Mouse (Mus musculus): Measurements from ENCODE around the gene H2al1f. TPM values are rescaled to one million over a fixed set of nuclear protein-coding genes. Genes with fewer than 3 reads are reported as not detected.
"Not testable (repeated sequence)": the region's sequence is repeated elsewhere in the genome, so short reads cannot be mapped to it uniquely, and the experiment has no call there.

Gene H2al1f
- polyA plus RNA-seq, 1 experiment from 2014 or later = not detected

- not testable (repeated sequence) for H3K27ac ChIP-seq (replicated peaks); H3K4me2 ChIP-seq; ATAC-seq (ENCODE audit: extremely low read depth, insufficient number of reproducible peaks, low FRiP score, low TSS enrichment); H3K27me3 ChIP-seq (replicated peaks); H3K9me3 ChIP-seq; H3K9ac ChIP-seq; H3K4me1 ChIP-seq; H3K4me3 ChIP-seq; H3K36me3 ChIP-seq
- WGBS = no CpG with 5 or more reads among the region's 3 CpGs
Measured at GRCm38 (mm10) chrX:11311634-11312033, 3.3 kb upstream of the H2al1f start, which contains the start of gene H2al1e. TSS of gene H2al1e (plus strand) at chrX:11311934.

GRCm38 (mm10) chrX:11317956-11318355 is 3.0 kb downstream of the H2al1f start, which contains the start of gene H2al1g:
TSS of gene H2al1g (plus strand) at chrX:11318256.
- not testable (repeated sequence) for H3K27me3 ChIP-seq (replicated peaks); H3K4me3 ChIP-seq; H3K4me1 ChIP-seq; H3K4me2 ChIP-seq; H3K9me3 ChIP-seq; H3K36me3 ChIP-seq; H3K27ac ChIP-seq (replicated peaks); H3K9ac ChIP-seq; ATAC-seq (ENCODE audit: extremely low read depth, insufficient number of reproducible peaks, low FRiP score, low TSS enrichment)
- WGBS = no CpG with 5 or more reads among the region's 3 CpGs

- not testable (repeated sequence) for H3K9ac ChIP-seq; H3K9me3 ChIP-seq; H3K27ac ChIP-seq (replicated peaks); H3K4me2 ChIP-seq; H3K4me1 ChIP-seq; H3K36me3 ChIP-seq; ATAC-seq (ENCODE audit: extremely low read depth, insufficient number of reproducible peaks, low FRiP score, low TSS enrichment); H3K4me3 ChIP-seq; H3K27me3 ChIP-seq (replicated peaks)
- no CpG with 5 or more reads among the region's 6 CpGs for WGBS
Measured at GRCm38 (mm10) chrX:11321192-11321591, 6.2 kb downstream of the H2al1f start, which contains the start of gene H2al1h. TSS of gene H2al1h (plus strand) at chrX:11321492.

GRCm38 (mm10) chrX:11324359-11324758 is 9.4 kb downstream of the H2al1f start, which contains the start of gene H2al1i:
TSS of gene H2al1i (plus strand) at chrX:11324659.
- not testable (repeated sequence) for H3K9ac ChIP-seq; ATAC-seq (ENCODE audit: extremely low read depth, insufficient number of reproducible peaks, low FRiP score, low TSS enrichment); H3K27ac ChIP-seq (replicated peaks); H3K4me2 ChIP-seq; H3K9me3 ChIP-seq; H3K4me3 ChIP-seq; H3K4me1 ChIP-seq; H3K36me3 ChIP-seq; H3K27me3 ChIP-seq (replicated peaks)
- WGBS = 100% methylated on average over 1 of the region's 5 CpGs

- not testable (repeated sequence) for H3K4me2 ChIP-seq; H3K4me1 ChIP-seq; ATAC-seq (ENCODE audit: extremely low read depth, insufficient number of reproducible peaks, low FRiP score, low TSS enrichment); H3K36me3 ChIP-seq; H3K9me3 ChIP-seq; H3K4me3 ChIP-seq; H3K27ac ChIP-seq (replicated peaks); H3K9ac ChIP-seq
- H3K27me3 ChIP-seq (replicated peaks) = peaks cover 21% of the 10 kb centered on the region; the same call in 1 of the 2 replicates
- WGBS = 76% methylated on average over 2 of the region's 2 CpGs
Measured at GRCm38 (mm10) chrX:11327522-11327921, 12.6 kb downstream of the H2al1f start, which contains the start of gene H2al1j. TSS of gene H2al1j (plus strand) at chrX:11327822.

- Histone ChIP-seq H3K9ac (no peak overlapping the region), H3K27me3 (replicated peaks) (peaks cover 9% of the 10 kb centered on the region; the same call in 1 of the 2 replicates), H3K9me3 (no peaks in the 10 kb centered on the region), H3K27ac (replicated peaks) (no peak overlapping the region), H3K36me3 (no peaks in the 10 kb centered on the region), H3K4me1 (no peaks in the 10 kb centered on the region), H3K4me3 (no peak overlapping the region), H3K4me2 (no peak overlapping the region)
- no peak for ATAC-seq (ENCODE audit: extremely low read depth, insufficient number of reproducible peaks, low FRiP score, low TSS enrichment)
- WGBS = 52% methylated on average over 9 of the region's 9 CpGs
Measured at GRCm38 (mm10) chrX:11345762-11346161, 30.8 kb downstream of the H2al1f start.

- Histone ChIP-seq H3K4me2 (no peak overlapping the region), H3K27ac (replicated peaks) (no peak overlapping the region), H3K27me3 (replicated peaks) (peaks cover 12% of the 10 kb centered on the region; the same call in 1 of the 2 replicates), H3K4me1 (no peaks in the 10 kb centered on the region), H3K9ac (no peak overlapping the region), H3K4me3 (no peak overlapping the region), H3K36me3 (no peaks in the 10 kb centered on the region), H3K9me3 (no peaks in the 10 kb centered on the region)
- no peak for ATAC-seq (ENCODE audit: extremely low read depth, insufficient number of reproducible peaks, low FRiP score, low TSS enrichment)
- WGBS = 78% methylated on average over 3 of the region's 3 CpGs
Measured at GRCm38 (mm10) chrX:11346756-11347155, 31.8 kb downstream of the H2al1f start.

- Histone ChIP-seq H3K9me3 (no peaks in the 10 kb centered on the region), H3K4me3 (no peak overlapping the region), H3K4me2 (no peak overlapping the region), H3K27ac (replicated peaks) (no peak overlapping the region), H3K9ac (no peak overlapping the region), H3K27me3 (replicated peaks) (peaks cover 43% of the 10 kb centered on the region), H3K4me1 (no peaks in the 10 kb centered on the region), H3K36me3 (no peaks in the 10 kb centered on the region)
- WGBS = 71% methylated on average over 6 of the region's 6 CpGs
- no peak for ATAC-seq (ENCODE audit: extremely low read depth, insufficient number of reproducible peaks, low FRiP score, low TSS enrichment)
Measured at GRCm38 (mm10) chrX:11360823-11361222, 45.9 kb downstream of the H2al1f start.

GRCm38 (mm10) chrX:11361261-11361660 is 46.3 kb downstream of the H2al1f start:
- WGBS = 77% methylated on average over 2 of the region's 2 CpGs
- Histone ChIP-seq H3K27me3 (replicated peaks) (peaks cover 45% of the 10 kb centered on the region), H3K4me2 (no peak overlapping the region), H3K27ac (replicated peaks) (no peak overlapping the region), H3K9me3 (no peaks in the 10 kb centered on the region), H3K36me3 (no peaks in the 10 kb centered on the region), H3K4me1 (no peaks in the 10 kb centered on the region), H3K9ac (no peak overlapping the region), H3K4me3 (no peak overlapping the region)
- no peak for ATAC-seq (ENCODE audit: extremely low read depth, insufficient number of reproducible peaks, low FRiP score, low TSS enrichment)

GRCm38 (mm10) chrX:11363890-11364289 is 48.9 kb downstream of the H2al1f start:
- no peak for ATAC-seq (ENCODE audit: extremely low read depth, insufficient number of reproducible peaks, low FRiP score, low TSS enrichment)
- WGBS = 53% methylated on average over 6 of the region's 6 CpGs
- Histone ChIP-seq H3K27me3 (replicated peaks) (peaks cover 42% of the 10 kb centered on the region), H3K9ac (no peak overlapping the region), H3K4me2 (no peak overlapping the region), H3K4me1 (no peaks in the 10 kb centered on the region), H3K4me3 (no peak overlapping the region), H3K36me3 (no peaks in the 10 kb centered on the region), H3K9me3 (no peaks in the 10 kb centered on the region), H3K27ac (replicated peaks) (no peak overlapping the region)
